Mouse (Mus musculus) sigmoid colon, adult 10 weeks (tissue): ENCODE data around the gene Cdh4. TPM values are rescaled to one million over a fixed set of nuclear protein-coding genes. Genes with fewer than 3 reads are reported as not detected.

Source experiments
- polyA plus RNA-seq: library from polyadenylated mRNA; stranded (reverse); fragments of 350-450 nt; fragmentation: Illumina TruSeq; extraction: RNeasy Lipid Tissue Mini Kit (QIAGEN cat#74804); gene quantifications from one replicate; pipeline ENCODE4 v1.2.3, GENCODE M21; 2014; ENCODE audit warnings: low read depth, low replicate concordance

Cdh4 gene
- 0.09 TPM for polyA plus RNA-seq

DNA sequence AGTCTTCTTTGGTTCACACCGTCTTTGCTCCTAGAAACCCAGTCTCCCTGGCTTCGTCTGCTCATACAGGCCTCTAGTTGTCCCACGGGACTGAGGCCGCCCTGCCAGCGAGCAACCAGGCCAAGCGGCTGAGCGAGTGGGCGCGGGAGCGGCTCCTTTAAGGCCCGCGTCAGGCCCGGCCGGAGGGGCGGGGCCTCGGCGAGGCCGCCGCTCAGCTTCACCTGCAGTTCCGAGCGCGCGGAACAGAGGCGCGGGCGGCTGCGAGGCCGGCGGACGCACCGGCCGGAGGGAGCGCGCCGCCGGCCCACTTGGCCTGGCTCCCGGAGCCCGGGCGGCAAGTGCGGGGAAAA lies at the start of gene Cdh4:
TSS of gene Cdh4 (plus strand) at position 241 of the 350 bp plus-strand sequence.

